Mouse (Mus musculus) gastrocnemius, postnatal 10 days (tissue): ENCODE data around the gene Thsd4. TPM values are rescaled to one million over a fixed set of nuclear protein-coding genes. Genes with fewer than 3 reads are reported as not detected.

Source experiments
- DNase-seq: peaks from one replicate; pipeline ENCODE4 v3.0.0; 2021; ENCODE audit warnings: mixed read lengths
- total RNA-seq, 2 experiments: library from RNA; stranded (reverse); gene quantifications; 2 replicates each; pipeline ENCODE4 v1.2.3; 2021

Gene Thsd4
- total RNA-seq, 2 experiments from 2014 or later: 5.9 to 9.1 TPM

GRCm38 (mm10) chr9:60264586-60265325 is 257.1 kb downstream of the Thsd4 start:
- DNase-seq: peak; percentile 30

GRCm38 (mm10) chr9:60262515-60263140 is 259.2 kb downstream of the Thsd4 start:
- no peak for DNase-seq

- peak; percentile 19 for DNase-seq
Measured at GRCm38 (mm10) chr9:60259626-60260025, 262.2 kb downstream of the Thsd4 start.

- no peak for DNase-seq
Measured at GRCm38 (mm10) chr9:60251765-60252164, 270.1 kb downstream of the Thsd4 start.

- DNase-seq: no peak
Measured at GRCm38 (mm10) chr9:60250403-60250802, 271.4 kb downstream of the Thsd4 start.

- DNase-seq: no peak
Measured at GRCm38 (mm10) chr9:60247998-60248397, 273.8 kb downstream of the Thsd4 start.

GRCm38 (mm10) chr9:60244943-60245342 is 276.9 kb downstream of the Thsd4 start:
- peak; percentile 64 for DNase-seq

- DNase-seq: peak; percentile 42
Measured at GRCm38 (mm10) chr9:60243503-60243902, 278.3 kb downstream of the Thsd4 start.

- peak; percentile 48 for DNase-seq
Measured at GRCm38 (mm10) chr9:60237667-60238066, 284.2 kb downstream of the Thsd4 start.

- no peak for DNase-seq
Measured at GRCm38 (mm10) chr9:60236155-60236554, 285.7 kb downstream of the Thsd4 start.

- no peak for DNase-seq
Measured at GRCm38 (mm10) chr9:60234233-60235115, 287.4 kb downstream of the Thsd4 start.

GRCm38 (mm10) chr9:60231981-60232881 is 289.6 kb downstream of the Thsd4 start:
- DNase-seq: no peak

GRCm38 (mm10) chr9:60229496-60229895 is 292.4 kb downstream of the Thsd4 start:
- no peak for DNase-seq

- no peak for DNase-seq
Measured at GRCm38 (mm10) chr9:60227727-60228126, 294.1 kb downstream of the Thsd4 start.

- DNase-seq: no peak
Measured at GRCm38 (mm10) chr9:60226679-60227078, 295.2 kb downstream of the Thsd4 start.

- no peak for DNase-seq
Measured at GRCm38 (mm10) chr9:60226155-60226554, 295.7 kb downstream of the Thsd4 start.

GRCm38 (mm10) chr9:60225453-60225852 is 296.4 kb downstream of the Thsd4 start:
- no peak for DNase-seq

GRCm38 (mm10) chr9:60224039-60224695 is 297.7 kb downstream of the Thsd4 start:
- DNase-seq: no peak

- DNase-seq: no peak
Measured at GRCm38 (mm10) chr9:60220431-60220830, 301.4 kb downstream of the Thsd4 start.

- no peak for DNase-seq
Measured at GRCm38 (mm10) chr9:60218396-60218795, 303.4 kb downstream of the Thsd4 start.

GRCm38 (mm10) chr9:60216029-60216428 is 305.8 kb downstream of the Thsd4 start:
- DNase-seq: no peak
